Comparison of ENCODE assay signal across 8 mouse cellular contexts in genomic region chr12:102384819-102385218, GRCm38 (mm10). TPM values are rescaled to one million over a fixed set of nuclear protein-coding genes. Genes with fewer than 3 reads are reported as not detected.
A peak's percentile ranks its signal among the peaks of the same experiment; 100 is the strongest.
DNase-seq lines count a peak whose midpoint lies in the region; ATAC-seq and TF ChIP-seq lines count a peak whose summit lies in the region.

No protein-coding gene starts in this region.

- no peak overlapping the region for H3K4me3 ChIP-seq in liver, embryonic 11.5 days (ENCODE audit: low read depth, low read length)
- no peak overlapping the region for H3K4me3 ChIP-seq in hindbrain, embryonic 13.5 days
- H3K4me3 ChIP-seq in lung, adult 2 months (replicated peaks; ENCODE audit: extremely low read depth, low read depth, low read length), result no peak overlapping the region

- H3K9me3 ChIP-seq in liver, embryonic 11.5 days (ENCODE audit: control insufficient read depth, low read length), result no peaks in the 10 kb centered on the region
- no peaks in the 10 kb centered on the region for H3K9me3 ChIP-seq in hindbrain, embryonic 13.5 days

- WGBS in liver, embryonic 11.5 days, result 30% methylated on average over 3 of the region's 3 CpGs
- WGBS in hindbrain, embryonic 13.5 days, result 29% methylated on average over 3 of the region's 3 CpGs
- 24% methylated on average over 3 of the region's 3 CpGs for WGBS in lung, adult 2 months

- H3K27ac ChIP-seq in liver, embryonic 11.5 days (ENCODE audit: low read depth, low read length), result no peak overlapping the region
- no peak overlapping the region for H3K27ac ChIP-seq in hindbrain, embryonic 13.5 days

- peak; percentile 40; the same call in 1 of the 2 replicates for TF ChIP-seq CTCF in lung, adult 2 months (IDR thresholded peaks at IDR 0.05; ENCODE audit: insufficient read depth, low read length)

- no peaks in the 10 kb centered on the region for H3K27me3 ChIP-seq in liver, embryonic 11.5 days (replicated peaks; ENCODE audit: control insufficient read depth, insufficient read depth, low read length)
- H3K27me3 ChIP-seq in hindbrain, embryonic 13.5 days, result peaks cover 17% of the 10 kb centered on the region

- no peak overlapping the region for H3K9ac ChIP-seq in liver, embryonic 11.5 days (ENCODE audit: low read depth, low read length)
- H3K9ac ChIP-seq in hindbrain, embryonic 13.5 days, result no peak overlapping the region

- no peak for TF ChIP-seq POLR2A in lung, adult 2 months (IDR thresholded peaks at IDR 0.05; ENCODE audit: borderline replicate concordance, extremely low read depth, low read depth, low read length)

- peaks cover 5% of the 10 kb centered on the region for H3K36me3 ChIP-seq in liver, embryonic 11.5 days (ENCODE audit: control insufficient read depth, insufficient read depth, low read length)
- no peaks in the 10 kb centered on the region for H3K36me3 ChIP-seq in hindbrain, embryonic 13.5 days

- ATAC-seq in liver, embryonic 11.5 days (replicated peaks; ENCODE audit: low FRiP score), result 0 out of 2 replicates have a peak, but pooled peaks have one; percentile 23
- ATAC-seq in hindbrain, embryonic 13.5 days (ENCODE audit: low FRiP score), result 0 out of 2 replicates have a peak, but pooled peaks have one; percentile 37

- H3K4me1 ChIP-seq in liver, embryonic 11.5 days (replicated peaks; ENCODE audit: control insufficient read depth, insufficient read depth, low read length), result no peaks in the 10 kb centered on the region
- H3K4me1 ChIP-seq in hindbrain, embryonic 13.5 days (replicated peaks), result no peaks in the 10 kb centered on the region
- no peaks in the 10 kb centered on the region for H3K4me1 ChIP-seq in lung, adult 2 months (ENCODE audit: control insufficient read depth, insufficient read depth, low read length)

- DNase-seq in adrenal gland, postnatal 14 days, result peak; percentile 46
- DNase-seq in adrenal gland, adult 2 months, result no peak
- DNase-seq in liver, embryonic 11.5 days (ENCODE audit: low spot score), result no peak
- no peak for DNase-seq in liver
- peak; percentile 82 to 90 for DNase-seq in cerebellum, postnatal 10 days
- no peak for DNase-seq in lung, adult 2 months
- peak; percentile 78 for DNase-seq in retina, postnatal 1 day

- no peak overlapping the region for H3K4me2 ChIP-seq in liver, embryonic 11.5 days
- H3K4me2 ChIP-seq in hindbrain, embryonic 13.5 days, result no peak overlapping the region

RNA-seq across cellular contexts. Expression of gene Lgmn, which starts 54.8 kb away (rescaled TPM):
- total RNA-seq in adrenal gland, postnatal 14 days (2021), result 86.7 and 90.6 TPM in 2 replicates
- 100 to 1,000 TPM; 116 to 129 TPM for total RNA-seq in adrenal gland, adult 2 months (2021)
- polyA plus RNA-seq in adrenal gland, adult 2 months (2012; rRNA removed), result 111 and 133 TPM in 2 replicates
- 59.5 and 65.8 TPM in 2 replicates for polyA plus RNA-seq in liver, embryonic 11.5 days (2014; fragmentation: Nextera tagmentation; extraction: Ambion mirVana)
- 83.9 and 89.2 TPM in 2 replicates for polyA plus RNA-seq in hindbrain, embryonic 13.5 days (2015; fragmentation: Nextera tagmentation; extraction: Ambion mirVana)
- 106 and 153 TPM in 2 replicates for polyA plus RNA-seq in lung, adult 2 months (2012; rRNA removed)

Comparison
In these comparisons a context has a peak if more than half of its experiments do, and no peak if none do; other contexts are left out.
1. DNase-seq: peak in adrenal gland, postnatal 14 days (single experiment), cerebellum, postnatal 10 days (2 of 2) and retina, postnatal 1 day (single experiment); none in adrenal gland, adult 2 months (single experiment), liver, embryonic 11.5 days (single experiment), liver (single experiment) and lung, adult 2 months (single experiment).